In genomic region chr12:10473986-10474385, GRCm38 (mm10) we compare ENCODE assay signal across 16 mouse cellular contexts.
DNase-seq lines count a peak whose midpoint lies in the region; ATAC-seq and TF ChIP-seq lines count a peak whose summit lies in the region.
"Had no signal": no experiment of that assay in that cellular context is flagged by ENCODE, and none has a peak within 500 bp of the region (broad histone marks: within the 10 kb centered on the region; RNA-seq: fewer than 3 reads in every experiment).

No protein-coding gene starts in this region.

- no peak for TF ChIP-seq CTCF in stomach, postnatal 0 days (IDR thresholded peaks at IDR 0.05; ENCODE audit: low read depth)

- no peak for ATAC-seq in hindbrain, embryonic 16.5 days
- ATAC-seq in stomach, embryonic 15.5 days (ENCODE audit: insufficient read depth, low FRiP score, low read depth): peak; percentile 10; the same call in 1 of the 2 replicates
- no peak for ATAC-seq in stomach, postnatal 0 days (ENCODE audit: low FRiP score, low TSS enrichment)
- ATAC-seq in midbrain, embryonic 11.5 days (ENCODE audit: low FRiP score): no peak
- ATAC-seq: inflammation-experienced regulatory T-cells, adult 6 months had no signal

- no peak overlapping the region for H3K4me3 ChIP-seq in hindbrain, embryonic 10.5 days
- H3K4me3 ChIP-seq in hindbrain, embryonic 16.5 days (ENCODE audit: low read length): no peak overlapping the region
- no peak overlapping the region for H3K4me3 ChIP-seq in stomach, embryonic 15.5 days (replicated peaks)
- no peak overlapping the region for H3K4me3 ChIP-seq in stomach, postnatal 0 days (ENCODE audit: low read depth, low read length)
- H3K4me3 ChIP-seq in midbrain, embryonic 11.5 days (ENCODE audit: low read depth, low read length): no peak overlapping the region
- H3K4me3 ChIP-seq: forebrain, embryonic 10.5 days; limb, embryonic 12.5 days; midbrain, embryonic 12.5 days had no signal

- WGBS in hindbrain, embryonic 10.5 days: 74% methylated on average over 1 of the region's 1 CpGs
- whole genome bisulfite sequencing in hindbrain, embryonic 16.5 days: 81% methylated on average over 1 of the region's 1 CpGs
- 48% methylated on average over 1 of the region's 1 CpGs for WGBS in stomach, embryonic 15.5 days
- 39% methylated on average over 1 of the region's 1 CpGs for WGBS in stomach, postnatal 0 days
- WGBS in midbrain, embryonic 11.5 days: 90% methylated on average over 1 of the region's 1 CpGs

- no peaks in the 10 kb centered on the region for H3K4me1 ChIP-seq in hindbrain, embryonic 10.5 days (replicated peaks)
- H3K4me1 ChIP-seq in hindbrain, embryonic 16.5 days (ENCODE audit: control insufficient read depth, insufficient read depth, low read depth, low read length): no peaks in the 10 kb centered on the region
- H3K4me1 ChIP-seq in stomach, embryonic 15.5 days: 0 out of 2 replicates have a peak, but pooled peaks cover 4% of the 10 kb centered on the region
- H3K4me1 ChIP-seq in stomach, postnatal 0 days (replicated peaks; ENCODE audit: control insufficient read depth, insufficient read depth): no peaks in the 10 kb centered on the region
- H3K4me1 ChIP-seq in midbrain, embryonic 11.5 days (ENCODE audit: control insufficient read depth, insufficient read depth, low read length): no peaks in the 10 kb centered on the region
- H3K4me1 ChIP-seq: forebrain, embryonic 10.5 days; limb, embryonic 12.5 days; midbrain, embryonic 12.5 days had no signal

- H3K27me3 ChIP-seq in hindbrain, embryonic 10.5 days (ENCODE audit: insufficient read depth, poor library complexity, severe bottlenecking): no peaks in the 10 kb centered on the region
- H3K27me3 ChIP-seq in hindbrain, embryonic 16.5 days (replicated peaks; ENCODE audit: control insufficient read depth, insufficient read depth, low read length): no peaks in the 10 kb centered on the region
- H3K27me3 ChIP-seq in stomach, embryonic 15.5 days (replicated peaks): no peaks in the 10 kb centered on the region
- H3K27me3 ChIP-seq in stomach, postnatal 0 days (ENCODE audit: control insufficient read depth, insufficient read depth, low read length): no peaks in the 10 kb centered on the region
- no peaks in the 10 kb centered on the region for H3K27me3 ChIP-seq in midbrain, embryonic 11.5 days (ENCODE audit: control insufficient read depth, insufficient read depth, low read length)
- H3K27me3 ChIP-seq: limb, embryonic 12.5 days; midbrain, embryonic 12.5 days had no signal

- H3K36me3 ChIP-seq in hindbrain, embryonic 10.5 days: no peaks in the 10 kb centered on the region
- H3K36me3 ChIP-seq in hindbrain, embryonic 16.5 days (ENCODE audit: control insufficient read depth, insufficient read depth, low read length): no peaks in the 10 kb centered on the region
- H3K36me3 ChIP-seq in stomach, embryonic 15.5 days: no peaks in the 10 kb centered on the region
- H3K36me3 ChIP-seq in stomach, postnatal 0 days (ENCODE audit: control insufficient read depth, insufficient read depth, low read length): no peaks in the 10 kb centered on the region
- no peaks in the 10 kb centered on the region for H3K36me3 ChIP-seq in midbrain, embryonic 11.5 days (ENCODE audit: control insufficient read depth, insufficient read depth, low read length)
- H3K36me3 ChIP-seq: forebrain, embryonic 10.5 days; limb, embryonic 12.5 days; midbrain, embryonic 12.5 days had no signal

- peak; percentile 5 for DNase-seq in hindbrain, embryonic 10.5 days (ENCODE audit: low spot score)
- no peak for DNase-seq in stomach, postnatal 0 days (ENCODE audit: low spot score)
- DNase-seq in heart, adult 9 months (ENCODE audit: low spot score in 2 of 2): peak; percentile 51 to 59
- DNase-seq in yolk sac, embryonic 10.5 days (ENCODE audit: low spot score): peak; percentile 15
- no peak for DNase-seq in midbrain, embryonic 11.5 days (ENCODE audit: low spot score, missing footprints)
- DNase-seq in cerebellum, postnatal 36 days: no peak
- DNase-seq: cerebellum, adult 8-10 months; kidney, postnatal 10 days; right cerebral cortex, postnatal 4 days; thymus, postnatal 14 days had no signal

- H3K4me2 ChIP-seq in hindbrain, embryonic 16.5 days (ENCODE audit: low read length): no peak overlapping the region
- H3K4me2 ChIP-seq in stomach, embryonic 15.5 days: no peak overlapping the region
- H3K4me2 ChIP-seq in stomach, postnatal 0 days (replicated peaks; ENCODE audit: low read depth): no peak overlapping the region
- H3K4me2 ChIP-seq in midbrain, embryonic 11.5 days: no peak overlapping the region
- H3K4me2 ChIP-seq: limb, embryonic 12.5 days; midbrain, embryonic 12.5 days had no signal

- TF ChIP-seq EP300 in stomach, postnatal 0 days (optimal IDR thresholded peaks at IDR 0.05): no peak

- no peak overlapping the region for H3K27ac ChIP-seq in hindbrain, embryonic 10.5 days
- no peak overlapping the region for H3K27ac ChIP-seq in hindbrain, embryonic 16.5 days (ENCODE audit: low read depth, low read length)
- no peak overlapping the region for H3K27ac ChIP-seq in stomach, embryonic 15.5 days
- no peak overlapping the region for H3K27ac ChIP-seq in stomach, postnatal 0 days (replicated peaks)
- no peak overlapping the region for H3K27ac ChIP-seq in midbrain, embryonic 11.5 days (ENCODE audit: low read depth, low read length)
- H3K27ac ChIP-seq: forebrain, embryonic 10.5 days; limb, embryonic 12.5 days; midbrain, embryonic 12.5 days had no signal

- no peaks in the 10 kb centered on the region for H3K9me3 ChIP-seq in hindbrain, embryonic 10.5 days
- H3K9me3 ChIP-seq in hindbrain, embryonic 16.5 days (ENCODE audit: control insufficient read depth, low read length): no peaks in the 10 kb centered on the region
- H3K9me3 ChIP-seq in stomach, embryonic 15.5 days: no peaks in the 10 kb centered on the region
- no peaks in the 10 kb centered on the region for H3K9me3 ChIP-seq in stomach, postnatal 0 days (ENCODE audit: control insufficient read depth, low read length)
- H3K9me3 ChIP-seq in midbrain, embryonic 11.5 days (ENCODE audit: control insufficient read depth, low read length): no peaks in the 10 kb centered on the region
- H3K9me3 ChIP-seq: forebrain, embryonic 10.5 days; limb, embryonic 12.5 days; midbrain, embryonic 12.5 days had no signal

- H3K9ac ChIP-seq in hindbrain, embryonic 16.5 days (ENCODE audit: low read depth, low read length): no peak overlapping the region
- no peak overlapping the region for H3K9ac ChIP-seq in stomach, embryonic 15.5 days
- H3K9ac ChIP-seq in stomach, postnatal 0 days (ENCODE audit: low read length): no peak overlapping the region
- no peak overlapping the region for H3K9ac ChIP-seq in midbrain, embryonic 11.5 days (ENCODE audit: low read length)
- H3K9ac ChIP-seq: limb, embryonic 12.5 days; midbrain, embryonic 12.5 days had no signal

Comparison
In these comparisons a context has a peak if more than half of its experiments do, and no peak if none do; other contexts are left out.
1. DNase-seq: peak in hindbrain, embryonic 10.5 days (single experiment), heart, adult 9 months (2 of 2) and yolk sac, embryonic 10.5 days (single experiment); none in stomach, postnatal 0 days (single experiment), midbrain, embryonic 11.5 days (single experiment) and cerebellum, postnatal 36 days (0 of 2).